Mouse (Mus musculus): ENCODE results near the gene Fam183b.
"Not testable (repeated sequence)": the region's sequence is repeated elsewhere in the genome, so short reads cannot be mapped to it uniquely, and the experiment has no call there.

Fam183b gene

GRCm38 (mm10) chr11:58801558-58802228 is at the start of gene Fam183b:
Gene Fam183b (minus strand): TSS chr11:58801960.
- DNase-seq (ENCODE audit: low spot score), result no peak

GRCm38 (mm10) chr11:58849731-58850130 is 48.0 kb upstream of the Fam183b start:
- DNase-seq (ENCODE audit: low spot score), result no peak

- no peak for DNase-seq (ENCODE audit: low spot score)
Observed at GRCm38 (mm10) chr11:58847636-58848035, 45.9 kb upstream of the Fam183b start.

- DNase-seq (ENCODE audit: low spot score), result peak; percentile 91
Observed at GRCm38 (mm10) chr11:58846919-58847461, 45.2 kb upstream of the Fam183b start, which contains the start of gene Gm12258. Gene Gm12258 (plus strand): TSS chr11:58847158.

GRCm38 (mm10) chr11:58838951-58839350 is 37.2 kb upstream of the Fam183b start, which contains the start of gene Olfr311:
Gene Olfr311 (plus strand): TSS chr11:58839251.
- DNase-seq (ENCODE audit: low spot score), result not testable (repeated sequence)

GRCm38 (mm10) chr11:58832541-58832940 is 30.8 kb upstream of the Fam183b start:
- peak; percentile 17 for DNase-seq (ENCODE audit: low spot score)

- peak; percentile 50 for DNase-seq (ENCODE audit: low spot score)
Observed at GRCm38 (mm10) chr11:58829764-58830163, 28.0 kb upstream of the Fam183b start.

- DNase-seq (ENCODE audit: low spot score), result not testable (repeated sequence)
Observed at GRCm38 (mm10) chr11:58828937-58829336, 27.2 kb upstream of the Fam183b start, which contains the start of gene Olfr312. Gene Olfr312 (plus strand): TSS chr11:58829237.

- DNase-seq (ENCODE audit: low spot score), result no peak
Observed at GRCm38 (mm10) chr11:58815676-58816075, 13.9 kb upstream of the Fam183b start.

- DNase-seq (ENCODE audit: low spot score), result not testable (repeated sequence)
Observed at GRCm38 (mm10) chr11:58814700-58815099, 12.9 kb upstream of the Fam183b start, which contains the start of gene Olfr313. Gene Olfr313 (plus strand): TSS chr11:58815000.

GRCm38 (mm10) chr11:58812001-58812400 is 10.2 kb upstream of the Fam183b start:
- no peak for DNase-seq (ENCODE audit: low spot score)

- no peak for DNase-seq (ENCODE audit: low spot score)
Observed at GRCm38 (mm10) chr11:58804393-58804792, 2.6 kb upstream of the Fam183b start.

- DNase-seq (ENCODE audit: low spot score), result no peak
Observed at GRCm38 (mm10) chr11:58803871-58804270, 2.1 kb upstream of the Fam183b start.

- DNase-seq (ENCODE audit: low spot score), result no peak
Observed at GRCm38 (mm10) chr11:58799747-58800146, 2.0 kb downstream of the Fam183b start.

GRCm38 (mm10) chr11:58796850-58797249 is 4.9 kb downstream of the Fam183b start:
- no peak for DNase-seq (ENCODE audit: low spot score)

- DNase-seq (ENCODE audit: low spot score), result no peak
Observed at GRCm38 (mm10) chr11:58795856-58796255, 5.9 kb downstream of the Fam183b start.

- DNase-seq (ENCODE audit: low spot score), result no peak
Observed at GRCm38 (mm10) chr11:58790646-58791045, 11.1 kb downstream of the Fam183b start.

GRCm38 (mm10) chr11:58790053-58790452 is 11.7 kb downstream of the Fam183b start:
- DNase-seq (ENCODE audit: low spot score), result no peak

GRCm38 (mm10) chr11:58789532-58789931 is 12.2 kb downstream of the Fam183b start:
- no peak for DNase-seq (ENCODE audit: low spot score)

GRCm38 (mm10) chr11:58788346-58788745 is 13.4 kb downstream of the Fam183b start:
- DNase-seq (ENCODE audit: low spot score), result peak; percentile 41

GRCm38 (mm10) chr11:58787651-58788050 is 14.1 kb downstream of the Fam183b start:
- DNase-seq (ENCODE audit: low spot score), result peak; percentile 35

GRCm38 (mm10) chr11:58784182-58784581 is 17.6 kb downstream of the Fam183b start:
- DNase-seq (ENCODE audit: low spot score), result no peak

- no peak for DNase-seq (ENCODE audit: low spot score)
Observed at GRCm38 (mm10) chr11:58782480-58783089, 19.2 kb downstream of the Fam183b start, which contains the start of gene Olfr314. Gene Olfr314 (plus strand): TSS chr11:58782952.

All from T-cell, adult 2 months (primary cell).